Comparison of ENCODE assay signal across 22 mouse cellular contexts in genomic region chr8:125069304-125069703, GRCm38 (mm10).
"Had no signal": no experiment of that assay in that cellular context is flagged by ENCODE, and none has a peak within 500 bp of the region (broad histone marks: within the 10 kb centered on the region; RNA-seq: fewer than 3 reads in every experiment).

No protein-coding gene starts in this region.

- H3K27me3 ChIP-seq: kidney, embryonic 15.5 days; liver, embryonic 12.5 days; liver, embryonic 15.5 days; lung, embryonic 15.5 days had no signal

- H3K9ac ChIP-seq: kidney, embryonic 15.5 days; limb, embryonic 13.5 days; liver, embryonic 12.5 days; liver, embryonic 15.5 days; lung, embryonic 15.5 days had no signal

- H3K4me2 ChIP-seq: kidney, embryonic 15.5 days; limb, embryonic 13.5 days; liver, embryonic 12.5 days; liver, embryonic 15.5 days; lung, embryonic 15.5 days; midbrain, embryonic 11.5 days had no signal

- H3K4me3 ChIP-seq: kidney, embryonic 15.5 days; limb, embryonic 10.5 days; limb, embryonic 13.5 days; liver, embryonic 12.5 days; liver, embryonic 15.5 days; lung, embryonic 15.5 days; megakaryocyte, embryonic 14.5 days had no signal

- ATAC-seq: liver, embryonic 12.5 days had no signal

- H3K27ac ChIP-seq: kidney, embryonic 15.5 days; limb, embryonic 10.5 days; limb, embryonic 13.5 days; liver, embryonic 12.5 days; liver, embryonic 15.5 days; lung, embryonic 15.5 days; stomach, postnatal 0 days had no signal

- H3K36me3 ChIP-seq: kidney, embryonic 15.5 days; limb, embryonic 10.5 days; limb, embryonic 13.5 days; liver, embryonic 12.5 days; liver, embryonic 15.5 days; lung, embryonic 15.5 days had no signal

- DNase-seq: kidney, adult 8-10 months; kidney, postnatal 10 days; kidney, postnatal 36 days; liver; lung, adult 18-20 months; lung, postnatal 10 days; lung, postnatal 36 days; right cerebral cortex, adult 18-20 months; right cerebral cortex, postnatal 14 days; right cerebral cortex, postnatal 4 days; thymus, adult 2 months; thymus, postnatal 14 days; thymus, postnatal 4 days had no signal

- H3K9me3 ChIP-seq: kidney, embryonic 15.5 days; limb, embryonic 10.5 days; limb, embryonic 13.5 days; liver, embryonic 12.5 days; liver, embryonic 15.5 days; lung, embryonic 15.5 days; megakaryocyte, embryonic 14.5 days had no signal
